Mouse (Mus musculus) testis, adult 2 months (tissue): ENCODE measurements at regions not wholly inside any gene's neighbourhood (a gene's known extent, or its start where the extent isn't known, plus 50 kb on each side); places are given as distances from the start of the nearest gene placed in this dataset.

Experiments
- H3K27ac ChIP-seq: fragments of 200-500 bp; 2 replicates; pipeline ENCODE4 v1.5.1; 2012; ENCODE audit warnings: low read depth, low read length; ENCODE audit not compliant: control insufficient read depth, insufficient read depth
- H3K27me3 ChIP-seq: fragments of 200-500 bp; 2 replicates; pipeline ENCODE4 v1.6.1; 2012; ENCODE audit warnings: mild to moderate bottlenecking, low read length, moderate library complexity; ENCODE audit not compliant: control insufficient read depth, insufficient read depth
- H3K36me3 ChIP-seq: fragments of 200-500 bp; 2 replicates; pipeline ENCODE4 v1.6.1; 2012; ENCODE audit warnings: mild to moderate bottlenecking, low read length; ENCODE audit not compliant: control insufficient read depth, insufficient read depth
- H3K4me1 ChIP-seq: fragments of 200-500 bp; 2 replicates; pipeline ENCODE4 v1.6.1; 2012; ENCODE audit warnings: low read length; ENCODE audit not compliant: control insufficient read depth, insufficient read depth
- H3K4me3 ChIP-seq: fragments of 200-500 bp; 2 replicates; pipeline ENCODE4 v1.5.1; 2012; ENCODE audit warnings: low read depth, mild to moderate bottlenecking, low read length, moderate library complexity, mixed read lengths; ENCODE audit not compliant: control insufficient read depth
- CTCF ChIP-seq: fragments of 200-500 bp; IDR thresholded peaks from 2 replicates; pipeline ENCODE4 v1.5.1; 2012; ENCODE audit warnings: low read depth, mild to moderate bottlenecking, inconsistent platforms, low read length, moderate library complexity; ENCODE audit not compliant: control insufficient read depth, insufficient read depth, insufficient replicate concordance
- POLR2A ChIP-seq: fragments of 200-500 bp; IDR thresholded peaks from 2 replicates; pipeline ENCODE4 v1.6.1; 2012; ENCODE audit warnings: low read depth, mild to moderate bottlenecking, inconsistent platforms, low read length, moderate library complexity; ENCODE audit not compliant: control insufficient read depth

- H3K27ac ChIP-seq = no peak overlapping the region
These were observed 180.6 kb upstream of the Mpped2 start for GRCm38 (mm10) chr2:106512338-106513024.

GRCm38 (mm10) chr2:106513025-106513386, 180.1 kb upstream of the Mpped2 start:
- no peaks in the 10 kb centered on the region; the same call in 1 of the 2 replicates for H3K4me1 ChIP-seq
- no peak overlapping the region for H3K4me3 ChIP-seq
- H3K27ac ChIP-seq = no peak overlapping the region
- H3K27me3 ChIP-seq = no peaks in the 10 kb centered on the region
- H3K36me3 ChIP-seq = no peaks in the 10 kb centered on the region
- TF ChIP-seq POLR2A = no peak
- no peak for TF ChIP-seq CTCF

More at GRCm38 (mm10) chr2:106512338-106513024, 180.6 kb upstream of the Mpped2 start:
- no peaks in the 10 kb centered on the region for H3K36me3 ChIP-seq
- no peaks in the 10 kb centered on the region; the same call in 1 of the 2 replicates for H3K4me1 ChIP-seq
- H3K4me3 ChIP-seq = peak overlapping the region; percentile 65
- no peak for TF ChIP-seq POLR2A
- TF ChIP-seq CTCF = no peak
- H3K27me3 ChIP-seq = no peaks in the 10 kb centered on the region

- TF ChIP-seq POLR2A (no peak), CTCF (no peak)
- H3K4me3 ChIP-seq = no peak overlapping the region
- H3K4me1 ChIP-seq = no peaks in the 10 kb centered on the region; the same call in 1 of the 2 replicates
- H3K36me3 ChIP-seq = no peaks in the 10 kb centered on the region
- no peaks in the 10 kb centered on the region for H3K27me3 ChIP-seq
- no peak overlapping the region for H3K27ac ChIP-seq
These were observed 175.8 kb upstream of the Mpped2 start for GRCm38 (mm10) chr2:106517224-106517623.

GRCm38 (mm10) chr2:106522961-106523360, 170.1 kb upstream of the Mpped2 start:
- H3K4me3 ChIP-seq = no peak overlapping the region
- no peak overlapping the region for H3K27ac ChIP-seq
- H3K27me3 ChIP-seq = no peaks in the 10 kb centered on the region
- no peaks in the 10 kb centered on the region for H3K4me1 ChIP-seq
- TF ChIP-seq CTCF (no peak), POLR2A (no peak)
- H3K36me3 ChIP-seq = no peaks in the 10 kb centered on the region

- Histone ChIP-seq H3K4me1 (no peaks in the 10 kb centered on the region), H3K4me3 (no peak overlapping the region), H3K36me3 (no peaks in the 10 kb centered on the region), H3K27ac (no peak overlapping the region), H3K27me3 (no peaks in the 10 kb centered on the region)
- TF ChIP-seq POLR2A = no peak
- no peak for TF ChIP-seq CTCF
These were observed 166.1 kb upstream of the Mpped2 start for GRCm38 (mm10) chr2:106527008-106527407.

- no peak for TF ChIP-seq CTCF
- no peak for TF ChIP-seq POLR2A
- Histone ChIP-seq H3K4me3 (no peak overlapping the region), H3K36me3 (no peaks in the 10 kb centered on the region), H3K27ac (no peak overlapping the region), H3K4me1 (no peaks in the 10 kb centered on the region), H3K27me3 (no peaks in the 10 kb centered on the region)
These were observed 163.8 kb upstream of the Mpped2 start for GRCm38 (mm10) chr2:106529247-106529646.

- TF ChIP-seq POLR2A (no peak), CTCF (no peak)
- Histone ChIP-seq H3K36me3 (no peaks in the 10 kb centered on the region), H3K27me3 (no peaks in the 10 kb centered on the region), H3K27ac (no peak overlapping the region), H3K4me3 (no peak overlapping the region), H3K4me1 (no peaks in the 10 kb centered on the region)
These were observed 163.3 kb upstream of the Mpped2 start for GRCm38 (mm10) chr2:106529746-106530145.

- Histone ChIP-seq H3K4me1 (no peaks in the 10 kb centered on the region), H3K36me3 (no peaks in the 10 kb centered on the region), H3K27me3 (no peaks in the 10 kb centered on the region), H3K4me3 (no peak overlapping the region), H3K27ac (no peak overlapping the region)
- TF ChIP-seq CTCF = no peak
- TF ChIP-seq POLR2A = no peak
These were observed 154.7 kb upstream of the Mpped2 start for GRCm38 (mm10) chr2:106538329-106538728.
